Mouse (Mus musculus): ENCODE results near the gene Rpl23. TPM values are rescaled to one million over a fixed set of nuclear protein-coding genes. Genes with fewer than 3 reads are reported as not detected.

Rpl23 gene
- polyA plus RNA-seq, 1 experiment from 2014 or later, result 585 TPM

GRCm38 (mm10) chr11:97775808-97776496, 6.3 kb downstream of the Rpl23 start, which contains the start of gene 1700001P01Rik:
Gene 1700001P01Rik (minus strand): TSS chr11:97775918.
- peaks cover 24% of the 10 kb centered on the region for H3K36me3 ChIP-seq (ENCODE audit: control insufficient read depth, insufficient read depth, low read length)
- H3K4me1 ChIP-seq (replicated peaks; ENCODE audit: control insufficient read depth, insufficient read depth), result no peaks in the 10 kb centered on the region
- no peak within 1 kb of the TSS for H3K4me2 ChIP-seq (replicated peaks; ENCODE audit: low read depth)
- no peaks in the 10 kb centered on the region for H3K9me3 ChIP-seq (ENCODE audit: control insufficient read depth, low read length)
- H3K27ac ChIP-seq (replicated peaks), result 0 out of 2 replicates have a peak within 1 kb of the TSS, but pooled peaks have one; percentile 5
- H3K9ac ChIP-seq (ENCODE audit: low read length), result no peak within 1 kb of the TSS
- no peak for DNase-seq (ENCODE audit: low spot score)
- no peak for ATAC-seq (ENCODE audit: low FRiP score, low TSS enrichment)
- no peaks in the 10 kb centered on the region for H3K27me3 ChIP-seq (ENCODE audit: control insufficient read depth, insufficient read depth, low read length)
- TF ChIP-seq CTCF (IDR thresholded peaks at IDR 0.05; ENCODE audit: low read depth), result no peak
- TF ChIP-seq EP300 (optimal IDR thresholded peaks at IDR 0.05), result no peak
- WGBS, result 49% methylated on average over 17 of the region's 17 CpGs
- no peak within 1 kb of the TSS for H3K4me3 ChIP-seq (ENCODE audit: low read depth, low read length)

GRCm38 (mm10) chr11:97775186-97775585, 7.1 kb downstream of the Rpl23 start:
- DNase-seq (ENCODE audit: low spot score) (no peak), ATAC-seq (ENCODE audit: low FRiP score, low TSS enrichment) (no peak; the same call in 1 of the 2 replicates)
- H3K36me3 ChIP-seq (ENCODE audit: control insufficient read depth, insufficient read depth, low read length), result peaks cover 18% of the 10 kb centered on the region
- no peak overlapping the region for H3K9ac ChIP-seq (ENCODE audit: low read length)
- TF ChIP-seq EP300 (optimal IDR thresholded peaks at IDR 0.05) (no peak), CTCF (IDR thresholded peaks at IDR 0.05; ENCODE audit: low read depth) (no peak)
- no peak overlapping the region for H3K27ac ChIP-seq (replicated peaks)
- 73% methylated on average over 13 of the region's 13 CpGs for WGBS
- H3K4me3 ChIP-seq (ENCODE audit: low read depth, low read length), result no peak overlapping the region
- no peaks in the 10 kb centered on the region for H3K4me1 ChIP-seq (replicated peaks; ENCODE audit: control insufficient read depth, insufficient read depth)
- H3K9me3 ChIP-seq (ENCODE audit: control insufficient read depth, low read length), result no peaks in the 10 kb centered on the region
- H3K27me3 ChIP-seq (ENCODE audit: control insufficient read depth, insufficient read depth, low read length), result no peaks in the 10 kb centered on the region
- H3K4me2 ChIP-seq (replicated peaks; ENCODE audit: low read depth), result no peak overlapping the region

- no peaks in the 10 kb centered on the region for H3K36me3 ChIP-seq (ENCODE audit: control insufficient read depth, insufficient read depth, low read length)
- ATAC-seq (ENCODE audit: low FRiP score, low TSS enrichment) (no peak), DNase-seq (ENCODE audit: low spot score) (no peak)
- no peak overlapping the region for H3K27ac ChIP-seq (replicated peaks)
- 77% methylated on average over 14 of the region's 14 CpGs for WGBS
- no peak overlapping the region for H3K9ac ChIP-seq (ENCODE audit: low read length)
- no peaks in the 10 kb centered on the region for H3K9me3 ChIP-seq (ENCODE audit: control insufficient read depth, low read length)
- H3K4me3 ChIP-seq (ENCODE audit: low read depth, low read length), result no peak overlapping the region
- no peak overlapping the region for H3K4me2 ChIP-seq (replicated peaks; ENCODE audit: low read depth)
- no peaks in the 10 kb centered on the region for H3K27me3 ChIP-seq (ENCODE audit: control insufficient read depth, insufficient read depth, low read length)
- no peaks in the 10 kb centered on the region for H3K4me1 ChIP-seq (replicated peaks; ENCODE audit: control insufficient read depth, insufficient read depth)
- TF ChIP-seq EP300 (optimal IDR thresholded peaks at IDR 0.05) (no peak), CTCF (IDR thresholded peaks at IDR 0.05; ENCODE audit: low read depth) (no peak)
These were observed 10.8 kb downstream of the Rpl23 start for GRCm38 (mm10) chr11:97771410-97771809.

- peaks cover 6% of the 10 kb centered on the region; the same call in 1 of the 2 replicates for H3K4me1 ChIP-seq (replicated peaks; ENCODE audit: control insufficient read depth, insufficient read depth)
- 26% methylated on average over 2 of the region's 2 CpGs for WGBS
- peak; percentile 86 for DNase-seq (ENCODE audit: low spot score)
- no peaks in the 10 kb centered on the region for H3K27me3 ChIP-seq (ENCODE audit: control insufficient read depth, insufficient read depth, low read length)
- H3K4me3 ChIP-seq (ENCODE audit: low read depth, low read length), result no peak overlapping the region
- TF ChIP-seq CTCF (IDR thresholded peaks at IDR 0.05; ENCODE audit: low read depth) (no peak), EP300 (optimal IDR thresholded peaks at IDR 0.05) (no peak)
- peak; percentile 85 for ATAC-seq (ENCODE audit: low FRiP score, low TSS enrichment)
- H3K9ac ChIP-seq (ENCODE audit: low read length), result no peak overlapping the region
- no peak overlapping the region for H3K27ac ChIP-seq (replicated peaks)
- H3K9me3 ChIP-seq (ENCODE audit: control insufficient read depth, low read length), result no peaks in the 10 kb centered on the region
- no peak overlapping the region for H3K4me2 ChIP-seq (replicated peaks; ENCODE audit: low read depth)
- no peaks in the 10 kb centered on the region for H3K36me3 ChIP-seq (ENCODE audit: control insufficient read depth, insufficient read depth, low read length)
These were observed 12.5 kb downstream of the Rpl23 start for GRCm38 (mm10) chr11:97769704-97770103.

GRCm38 (mm10) chr11:97766154-97766881, 15.9 kb downstream of the Rpl23 start, which contains the start of gene Cwc25:
Gene Cwc25 (minus strand): TSS chr11:97766556.
- peak; percentile 91 for ATAC-seq (ENCODE audit: low FRiP score, low TSS enrichment)
- no peaks in the 10 kb centered on the region for H3K9me3 ChIP-seq (ENCODE audit: control insufficient read depth, low read length)

More at GRCm38 (mm10) chr11:97766154-97766881, 15.9 kb downstream of the Rpl23 start, which contains the start of gene Cwc25:
- DNase-seq (ENCODE audit: low spot score), result peak; percentile 97
- Histone ChIP-seq H3K36me3 (ENCODE audit: control insufficient read depth, insufficient read depth, low read length) (peaks cover 10% of the 10 kb centered on the region; the same call in 1 of the 2 replicates), H3K4me2 (replicated peaks; ENCODE audit: low read depth) (peak within 1 kb of the TSS; percentile 82), H3K27me3 (ENCODE audit: control insufficient read depth, insufficient read depth, low read length) (no peaks in the 10 kb centered on the region), H3K4me1 (replicated peaks; ENCODE audit: control insufficient read depth, insufficient read depth) (peaks cover 6% of the 10 kb centered on the region; the same call in 1 of the 2 replicates), H3K27ac (replicated peaks) (peak within 1 kb of the TSS; percentile 78), H3K4me3 (ENCODE audit: low read depth, low read length) (peak within 1 kb of the TSS; percentile 98), H3K9ac (ENCODE audit: low read length) (peak within 1 kb of the TSS; percentile 94)
- under 1% methylated on average over 38 of the region's 38 CpGs for WGBS
- TF ChIP-seq CTCF (IDR thresholded peaks at IDR 0.05; ENCODE audit: low read depth), result no peak
- no peak for TF ChIP-seq EP300 (optimal IDR thresholded peaks at IDR 0.05)
